Mouse (Mus musculus): Measurements from ENCODE around the gene Pphln1.

- TF ChIP-seq POLR2A (IDR thresholded peaks at IDR 0.05; ENCODE audit: low read depth, low read length) (no peak), CTCF (conservative IDR thresholded peaks at IDR 0.05; ENCODE audit: insufficient read depth, insufficient read length, low read depth, low read length) (no peak)
Observed at GRCm38 (mm10) chr15:93459422-93459821, 61.3 kb downstream of the Pphln1 start.
